Mouse (Mus musculus) thymus, adult 2 months (tissue): ENCODE results near the gene Ak5.

ENCODE experiments used
- CTCF ChIP-seq: fragments of 200-500 bp; IDR thresholded peaks from 2 replicates; pipeline ENCODE4 v1.5.1; 2012; ENCODE audit warnings: mild to moderate bottlenecking, control low read depth, low read length, moderate library complexity, borderline replicate concordance; ENCODE audit not compliant: control insufficient read depth, poor library complexity, insufficient read depth; ENCODE audit errors: extremely low read depth
- POLR2A ChIP-seq: fragments of 200-500 bp; IDR thresholded peaks from 2 replicates; pipeline ENCODE4 v1.6.1; 2012; ENCODE audit warnings: mild to moderate bottlenecking, low read length, control low read depth, moderate library complexity; ENCODE audit not compliant: control insufficient read depth, poor library complexity, insufficient read depth; ENCODE audit errors: extremely low read depth

- no peak for TF ChIP-seq CTCF
- no peak for TF ChIP-seq POLR2A
Measured at GRCm38 (mm10) chr3:152438068-152438467, 230.1 kb downstream of the Ak5 start.
